8 mouse cellular contexts compared by ENCODE assay signal in genomic region chr3:116594728-116595602, GRCm38 (mm10). TPM values are rescaled to one million over a fixed set of nuclear protein-coding genes. Genes with fewer than 3 reads are reported as not detected.
DNase-seq lines count a peak whose midpoint lies in the region; ATAC-seq and TF ChIP-seq lines count a peak whose summit lies in the region.

Sass6 (plus strand) TSS chr3:116594982.

- peak; percentile 96 for ATAC-seq in heart, embryonic 15.5 days (replicated peaks; ENCODE audit: insufficient number of reproducible peaks, insufficient read depth, low FRiP score, low read depth)
- peak; percentile 94 for ATAC-seq in liver, embryonic 14.5 days (ENCODE audit: insufficient read depth)
- ATAC-seq in neural tube, embryonic 11.5 days (ENCODE audit: insufficient read depth, low FRiP score, low TSS enrichment) = peak; percentile 95
- peak; percentile 97 for ATAC-seq in stomach, postnatal 0 days (ENCODE audit: low FRiP score, low TSS enrichment)

- TF ChIP-seq CTCF in liver, embryonic 14.5 days (IDR thresholded peaks at IDR 0.05; ENCODE audit: low read depth) = no peak
- no peak for TF ChIP-seq CTCF in stomach, postnatal 0 days (IDR thresholded peaks at IDR 0.05; ENCODE audit: low read depth)

- H3K9me3 ChIP-seq in forebrain, embryonic 10.5 days = no peaks in the 10 kb centered on the region
- H3K9me3 ChIP-seq in heart, embryonic 15.5 days (replicated peaks) = no peaks in the 10 kb centered on the region
- H3K9me3 ChIP-seq in liver, embryonic 14.5 days (ENCODE audit: control insufficient read depth, low read length) = no peaks in the 10 kb centered on the region
- H3K9me3 ChIP-seq in neural tube, embryonic 11.5 days (ENCODE audit: control insufficient read depth, low read length) = no peaks in the 10 kb centered on the region
- no peaks in the 10 kb centered on the region for H3K9me3 ChIP-seq in stomach, postnatal 0 days (ENCODE audit: control insufficient read depth, low read length)

- H3K27me3 ChIP-seq in forebrain, embryonic 10.5 days (ENCODE audit: poor library complexity, severe bottlenecking) = no peaks in the 10 kb centered on the region
- no peaks in the 10 kb centered on the region for H3K27me3 ChIP-seq in heart, embryonic 15.5 days
- no peaks in the 10 kb centered on the region for H3K27me3 ChIP-seq in liver, embryonic 14.5 days (ENCODE audit: control insufficient read depth, insufficient read depth, low read length)
- no peaks in the 10 kb centered on the region for H3K27me3 ChIP-seq in neural tube, embryonic 11.5 days (ENCODE audit: control insufficient read depth, insufficient read depth, low read length)
- no peaks in the 10 kb centered on the region for H3K27me3 ChIP-seq in stomach, postnatal 0 days (ENCODE audit: control insufficient read depth, insufficient read depth, low read length)

- peak; percentile 92 to 96 for DNase-seq in CD8-positive naive resting alpha-beta T cell, adult 2 months (ENCODE audit: low read depth in 2 of 2, low spot score in 2 of 2)
- peak; percentile 95 for DNase-seq in c-Kit-positive CD71-negative TER-119-negative erythroid progenitor cells, embryonic 14.5 days (ENCODE audit: low read depth)
- DNase-seq in forebrain, embryonic 10.5 days (ENCODE audit: extremely low spot score, low spot score) = peak; percentile 97
- DNase-seq in kidney, postnatal 25 days = peak; percentile 99 to 100
- peak; percentile 93 to 95 (median 94) for DNase-seq in liver, embryonic 14.5 days (ENCODE audit: low read depth in 3 of 3, low spot score in 3 of 3)
- peak; percentile 98 for DNase-seq in neural tube, embryonic 11.5 days (ENCODE audit: low spot score)
- peak; percentile 99 for DNase-seq in stomach, postnatal 0 days (ENCODE audit: low spot score)

- peak within 1 kb of the TSS; percentile 80 for H3K4me2 ChIP-seq in heart, embryonic 15.5 days
- peak within 1 kb of the TSS; percentile 82 for H3K4me2 ChIP-seq in liver, embryonic 14.5 days (ENCODE audit: low read depth)
- H3K4me2 ChIP-seq in neural tube, embryonic 11.5 days (ENCODE audit: low read depth) = peak within 1 kb of the TSS; percentile 80
- H3K4me2 ChIP-seq in stomach, postnatal 0 days (replicated peaks; ENCODE audit: low read depth) = peak within 1 kb of the TSS; percentile 86

- peak; percentile 52; the same call in 1 of the 2 replicates for TF ChIP-seq EP300 in liver, embryonic 14.5 days (IDR thresholded peaks at IDR 0.05; ENCODE audit: low read depth)
- peak; percentile 86 for TF ChIP-seq EP300 in stomach, postnatal 0 days (optimal IDR thresholded peaks at IDR 0.05)

- peaks cover 21% of the 10 kb centered on the region for H3K4me1 ChIP-seq in forebrain, embryonic 10.5 days
- peaks cover 10% of the 10 kb centered on the region; the same call in 1 of the 2 replicates for H3K4me1 ChIP-seq in heart, embryonic 15.5 days (replicated peaks)
- peaks cover 2 to 5% of the 10 kb centered on the region in 2 experiments; a peak in 3 of 4 replicates for H3K4me1 ChIP-seq in liver, embryonic 14.5 days (replicated peaks; ENCODE audit: control insufficient read depth in 2 of 2, insufficient read depth in 2 of 2, low read length in 1 of 2)
- H3K4me1 ChIP-seq in neural tube, embryonic 11.5 days (ENCODE audit: control insufficient read depth, insufficient read depth, low read length) = no peaks in the 10 kb centered on the region
- no peaks in the 10 kb centered on the region for H3K4me1 ChIP-seq in stomach, postnatal 0 days (replicated peaks; ENCODE audit: control insufficient read depth, insufficient read depth)

- peak within 1 kb of the TSS; percentile 90 for H3K4me3 ChIP-seq in forebrain, embryonic 10.5 days
- H3K4me3 ChIP-seq in heart, embryonic 15.5 days = peak within 1 kb of the TSS; percentile 75
- H3K4me3 ChIP-seq in liver, embryonic 14.5 days (ENCODE audit: insufficient read depth in 1 of 2, low read depth in 2 of 2, low read length in 2 of 2) = peak within 1 kb of the TSS; percentile 88 to 98
- peak within 1 kb of the TSS; percentile 82 for H3K4me3 ChIP-seq in neural tube, embryonic 11.5 days (ENCODE audit: low read depth, low read length)
- H3K4me3 ChIP-seq in stomach, postnatal 0 days (ENCODE audit: low read depth, low read length) = peak within 1 kb of the TSS; percentile 88

- under 1% methylated on average over 65 of the region's 65 CpGs for WGBS in forebrain, embryonic 10.5 days
- WGBS in heart, embryonic 15.5 days = under 1% methylated on average over 65 of the region's 65 CpGs
- WGBS in liver, embryonic 14.5 days (ENCODE audit: insufficient replicate concordance) = under 1% methylated on average over 65 of the region's 65 CpGs
- under 1% methylated on average over 65 of the region's 65 CpGs for WGBS in neural tube, embryonic 11.5 days
- WGBS in stomach, postnatal 0 days = under 1% methylated on average over 65 of the region's 65 CpGs

- H3K36me3 ChIP-seq in forebrain, embryonic 10.5 days (replicated peaks) = peaks cover 41% of the 10 kb centered on the region
- peaks cover 15% of the 10 kb centered on the region for H3K36me3 ChIP-seq in heart, embryonic 15.5 days
- H3K36me3 ChIP-seq in liver, embryonic 14.5 days (replicated peaks; ENCODE audit: control insufficient read depth, insufficient read depth, low read depth) = peaks cover 8% of the 10 kb centered on the region; the same call in 1 of the 2 replicates
- no peaks in the 10 kb centered on the region for H3K36me3 ChIP-seq in neural tube, embryonic 11.5 days (ENCODE audit: control insufficient read depth, insufficient read depth, low read length)
- peaks cover 6% of the 10 kb centered on the region for H3K36me3 ChIP-seq in stomach, postnatal 0 days (ENCODE audit: control insufficient read depth, insufficient read depth, low read length)

- H3K27ac ChIP-seq in forebrain, embryonic 10.5 days = peak within 1 kb of the TSS; percentile 95
- H3K27ac ChIP-seq in heart, embryonic 15.5 days = peak within 1 kb of the TSS; percentile 92
- peak within 1 kb of the TSS; percentile 81 for H3K27ac ChIP-seq in liver, embryonic 14.5 days
- H3K27ac ChIP-seq in neural tube, embryonic 11.5 days (ENCODE audit: low read depth, low read length) = peak within 1 kb of the TSS; percentile 76; the same call in 1 of the 2 replicates
- peak within 1 kb of the TSS; percentile 86 for H3K27ac ChIP-seq in stomach, postnatal 0 days (replicated peaks)

- peak within 1 kb of the TSS; percentile 83 for H3K9ac ChIP-seq in heart, embryonic 15.5 days
- H3K9ac ChIP-seq in liver, embryonic 14.5 days (replicated peaks) = peak within 1 kb of the TSS; percentile 94
- H3K9ac ChIP-seq in neural tube, embryonic 11.5 days (ENCODE audit: low read length) = peak within 1 kb of the TSS; percentile 57
- H3K9ac ChIP-seq in stomach, postnatal 0 days (ENCODE audit: low read length) = peak within 1 kb of the TSS; percentile 84

RNA-seq across cellular contexts. Expression of gene Sass6, which starts in this region (rescaled TPM):
- polyA plus RNA-seq in forebrain, embryonic 10.5 days (2016; fragmentation: Nextera tagmentation; extraction: Ambion mirVana) = 42.7 and 43.1 TPM in 2 replicates
- polyA plus RNA-seq in heart, embryonic 15.5 days (2015; fragmentation: Nextera tagmentation; extraction: Ambion mirVana) = 12.6 and 13.4 TPM in 2 replicates
- polyA plus RNA-seq in liver, embryonic 14.5 days (2012; rRNA removed) = 4.7 and 7.7 TPM in 2 replicates
- 16.1 and 18.9 TPM in 2 replicates for polyA plus RNA-seq in liver, embryonic 14.5 days (2014; fragmentation: Nextera tagmentation; extraction: Ambion mirVana)
- polyA plus RNA-seq in neural tube, embryonic 11.5 days (2014; fragmentation: Nextera tagmentation; extraction: Ambion mirVana) = 33.0 and 36.2 TPM in 2 replicates
- 5.0 TPM in 2 replicates for polyA plus RNA-seq in stomach, postnatal 0 days (2015; fragmentation: Nextera tagmentation; extraction: Ambion mirVana)

Comparison
In these comparisons a context has a peak if more than half of its experiments do, and no peak if none do; other contexts are left out.
1. Peak in every context shown above with its lines: DNase-seq, ATAC-seq, H3K4me3 ChIP-seq and H3K27ac ChIP-seq.